Mouse (Mus musculus) forebrain, embryonic 15.5 days (tissue): ENCODE measurements around the gene Gins3. TPM values are rescaled to one million over a fixed set of nuclear protein-coding genes. Genes with fewer than 3 reads are reported as not detected.

Experiments used
- ATAC-seq: fragments of 200-750 bp; cut with Nextera tagmentation; replicated peaks from 2 replicates; pipeline ENCODE4 v1.8.0; 2017; ENCODE audit warnings: mild to moderate bottlenecking, moderate TSS enrichment, moderate library complexity
- H3K27ac ChIP-seq: fragments of 300-500 bp; sonication (generic); replicated peaks from 2 replicates; pipeline ENCODE4 v1.5.1; 2015; ENCODE audit warnings: mild to moderate bottlenecking, inconsistent platforms
- H3K27me3 ChIP-seq: fragments of 300-500 bp; sonication (generic); 2 replicates; pipeline ENCODE4 v1.6.1; 2015; ENCODE audit warnings: inconsistent platforms
- H3K36me3 ChIP-seq: fragments of 300-500 bp; sonication (generic); 2 replicates; pipeline ENCODE4 v1.6.1; 2015; ENCODE audit warnings: mild to moderate bottlenecking, inconsistent platforms
- H3K4me1 ChIP-seq: fragments of 300-500 bp; sonication (generic); 2 replicates; pipeline ENCODE4 v1.6.1; 2015; ENCODE audit warnings: inconsistent platforms
- H3K4me2 ChIP-seq: fragments of 300-500 bp; sonication (generic); replicated peaks from 2 replicates; pipeline ENCODE4 v1.6.1; 2015; ENCODE audit warnings: mild to moderate bottlenecking, inconsistent platforms
- H3K4me3 ChIP-seq: fragments of 300-500 bp; sonication (generic); 2 replicates; pipeline ENCODE4 v1.5.1; 2015; ENCODE audit warnings: mild to moderate bottlenecking, inconsistent platforms
- H3K9ac ChIP-seq: fragments of 300-500 bp; sonication (generic); replicated peaks from 2 replicates; pipeline ENCODE4 v1.6.1; 2015; ENCODE audit warnings: mild to moderate bottlenecking, inconsistent platforms
- H3K9me3 ChIP-seq: fragments of 300-500 bp; sonication (generic); 2 replicates; pipeline ENCODE4 v1.6.1; 2016; ENCODE audit warnings: inconsistent platforms
- WGBS: fragments of 180-500 bp; shearing (Covaris S2); methylation state at CpG from one replicate; pipeline ENCODE4 v1.1.7; 2015; ENCODE audit warnings: mixed read lengths; 5-methylcytosine and 5-hydroxymethylcytosine counted together
- polyA plus RNA-seq: library from polyadenylated mRNA; unstranded; fragments of >200 nt; fragmentation: Nextera tagmentation; extraction: Ambion mirVana; gene quantifications from 2 replicates; pipeline ENCODE4 v1.2.1, GENCODE M21; 2015

Gins3 gene
- 10.6 and 14.0 TPM in 2 replicates for polyA plus RNA-seq

DNA sequence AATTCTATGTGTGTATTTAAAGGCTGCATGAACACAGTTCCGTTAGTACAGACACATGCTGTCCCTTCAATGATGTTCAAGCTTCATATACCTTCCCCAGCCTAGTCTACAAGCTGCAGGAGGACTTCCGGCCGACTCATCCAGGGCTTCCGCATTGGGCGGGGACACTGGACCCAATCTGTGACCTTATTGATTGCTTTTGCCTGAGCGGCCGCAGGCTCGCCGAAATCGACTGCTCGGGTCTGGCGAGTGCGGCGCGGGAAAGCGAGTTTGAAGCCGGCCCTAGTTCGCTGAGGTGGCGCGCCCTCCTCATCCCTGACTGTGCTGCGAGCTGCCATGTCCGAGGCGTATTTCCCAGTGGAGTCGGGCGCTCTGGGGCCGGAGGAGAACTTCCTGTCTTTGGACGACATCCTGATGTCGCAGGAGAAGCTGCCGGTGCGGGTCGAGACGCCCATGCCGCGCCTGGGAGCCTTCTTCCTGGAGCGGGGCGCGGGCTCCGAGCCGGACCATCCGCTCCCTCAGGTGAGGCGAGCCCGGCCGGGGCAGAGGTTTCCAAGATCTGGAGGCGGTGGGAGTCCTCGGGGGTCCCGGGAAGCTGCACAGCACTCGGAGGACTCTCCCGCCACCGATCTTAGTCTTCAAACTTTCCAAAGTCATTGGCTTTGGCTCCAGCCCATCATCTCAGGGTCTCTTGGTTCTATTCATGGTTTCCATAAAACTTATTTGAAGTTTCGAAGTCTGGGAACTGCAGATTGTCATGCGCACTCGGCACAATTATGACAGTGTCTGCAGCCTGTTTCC is at the start of gene Gins3:
Gene Gins3 (plus strand): TSS at position 192 of the 801 bp plus-strand sequence.
- H3K9ac ChIP-seq = peak within 1 kb of the TSS; percentile 47
- no peak within 1 kb of the TSS for H3K27ac ChIP-seq
- WGBS = 1% methylated on average over 52 of the region's 52 CpGs
- no peaks in the 10 kb centered on the region for H3K27me3 ChIP-seq
- H3K36me3 ChIP-seq = no peaks in the 10 kb centered on the region
- H3K9me3 ChIP-seq = no peaks in the 10 kb centered on the region
- H3K4me2 ChIP-seq = peak within 1 kb of the TSS; percentile 84
- peak within 1 kb of the TSS; percentile 65 for H3K4me3 ChIP-seq
- H3K4me1 ChIP-seq = peaks cover 10% of the 10 kb centered on the region
- peak; percentile 94 for ATAC-seq

- Histone ChIP-seq H3K27ac (no peak overlapping the region), H3K27me3 (no peaks in the 10 kb centered on the region), H3K9ac (no peak overlapping the region), H3K4me3 (no peak overlapping the region), H3K9me3 (no peaks in the 10 kb centered on the region), H3K4me2 (no peak overlapping the region), H3K4me1 (no peaks in the 10 kb centered on the region), H3K36me3 (no peaks in the 10 kb centered on the region)
- WGBS = 89% methylated on average over 1 of the region's 1 CpGs
- no peak for ATAC-seq
Measured at GRCm38 (mm10) chr8:95587339-95587738, 45.9 kb upstream of the Gins3 start.

- H3K4me1 ChIP-seq = no peaks in the 10 kb centered on the region
- no peak overlapping the region for H3K4me3 ChIP-seq
- no peaks in the 10 kb centered on the region for H3K36me3 ChIP-seq
- ATAC-seq = no peak
- WGBS = 70% methylated on average over 10 of the region's 10 CpGs
- no peak overlapping the region for H3K4me2 ChIP-seq
- H3K27me3 ChIP-seq = no peaks in the 10 kb centered on the region
- H3K9ac ChIP-seq = no peak overlapping the region
- no peaks in the 10 kb centered on the region for H3K9me3 ChIP-seq
- H3K27ac ChIP-seq = no peak overlapping the region
Measured at GRCm38 (mm10) chr8:95589282-95589681, 44.0 kb upstream of the Gins3 start.

DNA sequence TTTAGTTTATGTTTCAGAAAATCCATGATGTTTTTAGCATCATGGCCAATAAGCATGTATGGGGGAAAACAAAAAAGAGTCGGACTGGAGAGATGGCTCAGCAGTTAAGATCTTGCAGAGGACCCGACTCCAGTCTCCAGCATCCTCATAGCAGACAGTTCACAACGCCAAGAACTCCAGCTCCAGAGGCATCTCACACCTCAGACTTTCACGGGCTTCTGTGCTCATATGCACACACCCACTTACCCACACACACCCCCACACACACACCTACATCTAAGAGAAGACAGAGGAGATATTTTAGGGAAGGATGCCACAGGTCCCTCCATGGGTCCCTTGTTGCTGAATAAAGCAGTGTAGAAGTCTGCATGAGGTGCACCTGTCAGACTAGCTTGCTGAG is 42.7 kb upstream of the Gins3 start:
- ATAC-seq = no peak
- H3K4me1 ChIP-seq = no peaks in the 10 kb centered on the region
- H3K27me3 ChIP-seq = no peaks in the 10 kb centered on the region
- 83% methylated on average over 4 of the region's 4 CpGs for WGBS
- no peaks in the 10 kb centered on the region for H3K36me3 ChIP-seq
- no peak overlapping the region for H3K4me3 ChIP-seq
- no peak overlapping the region for H3K4me2 ChIP-seq
- no peak overlapping the region for H3K9ac ChIP-seq
- no peak overlapping the region for H3K27ac ChIP-seq
- no peaks in the 10 kb centered on the region for H3K9me3 ChIP-seq

DNA sequence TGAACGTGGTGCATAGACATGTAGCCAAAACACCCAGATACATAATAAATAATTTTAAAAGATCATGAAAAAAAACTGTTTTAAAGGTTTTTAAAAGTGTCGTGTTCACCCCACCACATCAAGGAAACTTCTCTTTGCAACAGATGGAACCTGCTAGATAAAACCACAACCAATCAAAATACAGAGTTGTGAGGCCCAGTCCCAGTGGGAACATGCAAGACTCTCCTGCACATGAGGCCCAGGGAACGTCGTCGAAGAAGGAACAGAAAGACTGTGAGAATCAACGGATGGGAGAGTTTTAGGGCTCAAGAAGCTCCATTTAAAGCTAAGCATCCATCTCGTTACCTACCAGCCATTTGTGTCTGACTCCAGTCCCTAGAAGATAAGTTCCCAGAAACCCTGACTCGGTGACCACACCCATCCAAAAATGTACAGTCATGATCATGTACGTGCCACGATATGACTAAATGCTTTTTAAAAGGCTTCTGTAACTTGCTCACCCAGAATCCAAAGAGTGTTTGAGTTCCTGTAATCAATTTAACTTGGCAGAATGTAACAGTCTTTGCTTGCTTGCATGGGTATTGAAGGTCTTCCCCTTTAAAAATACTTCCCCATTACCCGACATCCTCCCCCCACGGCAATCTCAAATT is 41.0 kb upstream of the Gins3 start:
- no peak overlapping the region for H3K27ac ChIP-seq
- WGBS = 86% methylated on average over 12 of the region's 12 CpGs
- H3K9me3 ChIP-seq = no peaks in the 10 kb centered on the region
- no peak for ATAC-seq
- no peaks in the 10 kb centered on the region for H3K27me3 ChIP-seq
- no peaks in the 10 kb centered on the region for H3K36me3 ChIP-seq
- H3K4me3 ChIP-seq = no peak overlapping the region
- H3K4me1 ChIP-seq = no peaks in the 10 kb centered on the region
- no peak overlapping the region for H3K9ac ChIP-seq
- H3K4me2 ChIP-seq = no peak overlapping the region

GRCm38 (mm10) chr8:95593439-95594393 is 39.5 kb upstream of the Gins3 start:
- no peaks in the 10 kb centered on the region for H3K9me3 ChIP-seq
- H3K4me1 ChIP-seq = no peaks in the 10 kb centered on the region
- no peak overlapping the region for H3K4me3 ChIP-seq
- no peak for ATAC-seq
- H3K36me3 ChIP-seq = no peaks in the 10 kb centered on the region
- no peak overlapping the region for H3K9ac ChIP-seq
- H3K27me3 ChIP-seq = no peaks in the 10 kb centered on the region
- 91% methylated on average over 7 of the region's 7 CpGs for WGBS
- no peak overlapping the region for H3K4me2 ChIP-seq
- H3K27ac ChIP-seq = no peak overlapping the region

- no peak overlapping the region for H3K9ac ChIP-seq
- 0 out of 2 replicates have a peak, but pooled peaks cover 3% of the 10 kb centered on the region for H3K4me1 ChIP-seq
- no peak for ATAC-seq
- no peak overlapping the region for H3K27ac ChIP-seq
- H3K4me2 ChIP-seq = no peak overlapping the region
- H3K36me3 ChIP-seq = no peaks in the 10 kb centered on the region
- H3K9me3 ChIP-seq = no peaks in the 10 kb centered on the region
- 82% methylated on average over 14 of the region's 14 CpGs for WGBS
- no peak overlapping the region for H3K4me3 ChIP-seq
- H3K27me3 ChIP-seq = no peaks in the 10 kb centered on the region
Measured at GRCm38 (mm10) chr8:95595131-95595530, 38.1 kb upstream of the Gins3 start.

- no peak overlapping the region for H3K4me2 ChIP-seq
- H3K9ac ChIP-seq = no peak overlapping the region
- H3K4me1 ChIP-seq = 0 out of 2 replicates have a peak, but pooled peaks cover 3% of the 10 kb centered on the region
- H3K4me3 ChIP-seq = no peak overlapping the region
- no peaks in the 10 kb centered on the region for H3K36me3 ChIP-seq
- no peaks in the 10 kb centered on the region for H3K9me3 ChIP-seq
- no peak overlapping the region for H3K27ac ChIP-seq
- 66% methylated on average over 4 of the region's 4 CpGs for WGBS
- H3K27me3 ChIP-seq = no peaks in the 10 kb centered on the region
- ATAC-seq = no peak
Measured at GRCm38 (mm10) chr8:95596841-95597241, 36.4 kb upstream of the Gins3 start.

- Histone ChIP-seq H3K4me3 (no peak overlapping the region), H3K36me3 (no peaks in the 10 kb centered on the region), H3K9me3 (no peaks in the 10 kb centered on the region), H3K27ac (no peak overlapping the region), H3K4me2 (no peak overlapping the region; the same call in 1 of the 2 replicates), H3K4me1 (0 out of 2 replicates have a peak, but pooled peaks cover 3% of the 10 kb centered on the region), H3K27me3 (no peaks in the 10 kb centered on the region), H3K9ac (no peak overlapping the region)
- peak; percentile 69; the same call in 1 of the 2 replicates for ATAC-seq
- WGBS = 11% methylated on average over 11 of the region's 11 CpGs
Measured at GRCm38 (mm10) chr8:95599861-95600260, 33.4 kb upstream of the Gins3 start.

- H3K9me3 ChIP-seq = no peaks in the 10 kb centered on the region
- 0 out of 2 replicates have a peak, but pooled peaks cover 3% of the 10 kb centered on the region for H3K4me1 ChIP-seq
- H3K27me3 ChIP-seq = no peaks in the 10 kb centered on the region
- ATAC-seq = no peak
- no peak overlapping the region for H3K4me2 ChIP-seq
- H3K27ac ChIP-seq = no peak overlapping the region
- no peak overlapping the region for H3K9ac ChIP-seq
- no peak overlapping the region for H3K4me3 ChIP-seq
- no peaks in the 10 kb centered on the region for H3K36me3 ChIP-seq
- WGBS = 76% methylated on average over 15 of the region's 15 CpGs
Measured at GRCm38 (mm10) chr8:95601306-95601705, 31.9 kb upstream of the Gins3 start.

DNA sequence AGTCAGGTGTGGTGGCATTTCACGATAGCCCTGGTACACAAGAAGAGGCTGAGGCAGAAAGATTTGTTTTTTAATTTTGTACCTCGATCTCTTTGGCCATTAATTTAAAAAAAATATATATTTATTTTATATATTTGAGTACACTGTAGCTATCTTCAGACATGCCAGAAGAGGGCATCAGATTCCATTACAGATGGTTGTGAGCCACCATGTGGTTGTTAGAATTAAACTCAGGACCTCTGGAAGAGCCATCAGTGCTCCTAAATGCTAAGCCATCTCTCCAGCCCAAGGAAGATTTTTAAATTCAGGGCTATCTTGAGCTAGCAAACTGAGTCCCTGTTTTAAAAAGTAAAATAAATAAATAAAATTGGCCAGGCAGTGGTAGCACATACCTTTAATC is 31.1 kb upstream of the Gins3 start:
- Histone ChIP-seq H3K4me3 (no peak overlapping the region), H3K9me3 (no peaks in the 10 kb centered on the region), H3K4me1 (0 out of 2 replicates have a peak, but pooled peaks cover 3% of the 10 kb centered on the region), H3K36me3 (no peaks in the 10 kb centered on the region), H3K27ac (no peak overlapping the region), H3K27me3 (no peaks in the 10 kb centered on the region), H3K9ac (no peak overlapping the region), H3K4me2 (no peak overlapping the region)
- ATAC-seq = no peak
- 76% methylated on average over 2 of the region's 2 CpGs for WGBS
